Mouse (Mus musculus): ENCODE data around the gene Prrg2.
"Not testable (repeated sequence)": the region's sequence is repeated elsewhere in the genome, so short reads cannot be mapped to it uniquely, and the experiment has no call there.

Gene Prrg2

DNA sequence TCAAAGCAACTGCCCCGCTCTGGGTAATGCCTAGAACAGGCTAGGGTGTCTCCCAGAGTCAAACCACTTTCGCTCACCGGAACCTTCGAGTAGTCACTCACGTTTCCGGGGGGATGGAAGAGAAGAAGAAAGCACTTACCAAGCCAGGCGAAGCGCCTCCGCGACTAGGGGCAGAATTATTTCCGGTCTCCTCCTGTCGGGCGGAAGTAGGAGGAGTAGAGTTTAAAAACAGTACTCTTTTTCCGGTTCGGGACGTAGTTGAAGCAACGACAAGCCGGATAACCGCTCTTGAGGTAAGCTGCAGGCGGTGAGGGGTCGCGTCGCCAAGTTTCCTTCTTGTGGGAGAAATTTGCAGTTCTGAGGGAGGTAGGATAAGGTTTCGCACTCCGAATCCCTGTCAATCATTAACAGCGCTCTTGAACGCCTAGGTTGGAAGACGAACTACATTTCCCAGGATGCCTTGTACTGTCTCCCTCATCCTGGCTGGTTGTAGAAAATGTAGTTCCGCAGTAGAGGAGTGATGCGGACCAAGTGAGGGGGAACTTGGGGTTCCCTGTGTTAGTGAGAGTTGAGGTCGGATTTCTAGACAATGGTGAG, at the start of gene Prrg2, which contains the start of gene Nosip:
Gene Prrg2 (minus strand): TSS at position 439 of the 597 bp plus-strand sequence.
Gene Nosip (plus strand): TSS at position 191 of the 597 bp plus-strand sequence.
- DNase-seq (ENCODE audit: extremely low spot score, low spot score), result peak; percentile 97

DNA sequence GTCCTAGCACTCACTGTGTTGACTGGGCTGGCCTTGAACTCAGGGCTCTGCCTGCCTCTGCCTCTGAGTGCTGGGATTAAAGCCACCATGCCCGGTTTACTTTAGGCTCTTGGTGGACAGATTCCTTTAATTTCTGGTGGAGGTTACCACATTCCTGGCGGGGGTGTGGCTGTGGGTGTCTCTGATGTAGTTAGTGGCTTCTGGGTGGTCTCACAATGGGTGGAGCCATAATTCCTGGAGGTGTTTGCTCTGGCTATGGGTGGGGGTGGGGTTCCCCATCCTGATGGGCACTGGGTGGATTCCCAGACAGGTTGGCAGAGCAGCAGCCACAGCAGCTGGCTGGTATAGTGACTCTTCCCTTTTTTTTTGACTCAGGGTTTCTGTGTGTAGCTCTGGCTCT, 49.5 kb upstream of the Prrg2 start:
- DNase-seq (ENCODE audit: extremely low spot score, low spot score), result no peak

DNA sequence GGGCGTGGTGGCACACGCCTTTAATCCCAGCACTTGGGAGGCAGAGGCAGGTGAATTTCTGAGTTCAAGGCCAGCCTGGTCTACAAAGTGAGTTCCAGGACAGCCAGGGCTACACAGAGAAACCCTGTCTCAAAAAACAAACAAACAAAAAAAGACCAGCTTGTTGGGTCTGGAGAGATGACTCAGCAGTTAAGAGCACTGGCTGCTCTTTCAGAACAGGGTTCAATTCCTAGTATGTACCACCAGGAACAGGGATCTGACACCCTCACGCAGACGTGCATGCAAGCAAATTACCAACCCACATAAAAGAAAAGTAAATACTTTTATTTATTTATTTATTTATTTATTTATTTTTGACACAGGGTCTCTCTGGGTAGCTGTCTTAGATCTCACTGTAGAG, 47.6 kb upstream of the Prrg2 start:
- not testable (repeated sequence) for DNase-seq (ENCODE audit: extremely low spot score, low spot score)

DNA sequence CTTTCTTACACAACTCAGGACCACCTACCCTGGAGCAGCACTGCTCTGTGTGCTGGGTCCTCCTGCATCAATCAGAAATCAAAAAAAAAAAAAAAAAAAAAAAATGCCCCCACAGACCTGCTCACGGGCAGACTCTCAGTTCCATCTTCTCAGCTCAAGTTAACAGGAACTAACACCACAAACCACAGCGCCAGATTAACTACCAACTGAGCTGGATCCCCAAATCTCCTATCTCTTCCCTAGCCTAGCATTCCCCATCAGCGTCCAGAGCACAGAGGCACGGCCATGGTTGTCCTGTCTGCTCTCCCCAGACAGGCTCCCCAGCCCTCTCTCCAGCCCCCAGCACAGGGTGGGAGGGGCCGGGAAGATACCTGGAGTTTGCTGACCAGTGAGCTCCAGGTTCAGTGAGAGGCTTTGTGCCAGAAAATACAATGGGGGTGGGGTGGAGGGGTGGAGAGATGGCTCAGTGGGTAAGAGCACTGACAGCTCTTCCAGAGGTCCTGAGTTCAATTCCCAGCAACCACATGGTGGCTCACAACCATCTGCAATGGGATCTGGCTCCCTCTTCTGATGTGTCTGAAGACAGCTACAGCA, 44.7 kb upstream of the Prrg2 start:
- DNase-seq (ENCODE audit: extremely low spot score, low spot score), result no peak

DNA sequence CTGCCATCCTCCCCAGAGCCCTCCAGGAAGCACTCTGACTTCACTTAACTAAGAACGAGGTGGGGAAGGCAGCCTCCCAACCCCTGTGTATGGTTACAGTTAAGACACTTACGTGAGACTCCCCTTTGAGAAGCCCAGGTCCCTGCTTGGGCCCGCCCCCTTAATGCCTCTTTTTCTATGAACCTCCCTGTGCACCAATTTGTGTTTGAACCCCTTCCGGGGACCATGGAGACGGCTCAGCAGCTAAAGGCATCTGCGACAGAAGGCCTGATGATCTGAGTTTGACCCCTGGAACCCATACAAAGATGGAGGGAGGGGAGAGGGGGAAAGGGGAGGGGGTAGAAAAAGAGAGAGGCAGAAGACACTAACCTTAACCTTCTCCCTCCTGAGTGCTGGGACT, 44.0 kb upstream of the Prrg2 start:
- DNase-seq (ENCODE audit: extremely low spot score, low spot score), result peak; percentile 44

DNA sequence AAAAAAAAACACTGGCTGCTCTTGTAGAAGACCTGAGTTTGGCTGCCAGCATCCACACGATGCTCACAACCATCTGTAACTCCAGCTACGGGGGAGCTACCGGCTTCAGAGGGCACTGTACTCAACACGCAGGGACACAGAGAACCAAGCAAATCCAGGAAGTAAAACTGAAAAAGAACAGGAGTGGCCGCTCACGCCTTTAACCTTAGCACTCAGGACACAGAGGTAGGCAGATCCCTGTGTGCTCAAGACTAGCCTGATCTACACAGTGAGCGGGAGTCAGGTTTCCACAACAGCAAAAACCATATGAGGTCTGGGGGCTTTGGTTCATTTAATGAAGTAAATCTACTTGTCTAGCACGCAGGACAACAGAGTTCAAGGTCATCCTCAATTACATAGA, 43.0 kb upstream of the Prrg2 start:
- DNase-seq (ENCODE audit: extremely low spot score, low spot score), result no peak

DNA sequence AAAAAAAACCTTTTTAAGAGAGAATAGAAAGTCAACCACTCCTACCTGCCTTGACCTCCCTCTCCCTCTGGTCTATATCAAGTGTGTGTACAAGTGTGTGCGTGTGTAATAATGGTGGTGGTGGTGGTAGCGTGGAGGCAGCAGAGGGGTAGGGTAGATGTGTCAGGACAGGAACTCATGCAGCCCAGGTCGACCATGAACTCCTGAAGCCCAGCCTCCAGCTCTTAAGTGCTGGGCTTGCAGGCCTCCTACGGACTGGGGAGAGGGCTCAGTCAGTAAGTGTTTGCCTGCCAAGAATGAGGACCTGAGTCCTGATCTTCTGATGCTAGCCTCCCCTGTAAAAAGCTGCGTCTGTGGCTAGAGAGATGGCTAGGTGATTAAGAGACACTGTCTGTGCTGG, 42.5 kb upstream of the Prrg2 start:
- no peak for DNase-seq (ENCODE audit: extremely low spot score, low spot score)

DNA sequence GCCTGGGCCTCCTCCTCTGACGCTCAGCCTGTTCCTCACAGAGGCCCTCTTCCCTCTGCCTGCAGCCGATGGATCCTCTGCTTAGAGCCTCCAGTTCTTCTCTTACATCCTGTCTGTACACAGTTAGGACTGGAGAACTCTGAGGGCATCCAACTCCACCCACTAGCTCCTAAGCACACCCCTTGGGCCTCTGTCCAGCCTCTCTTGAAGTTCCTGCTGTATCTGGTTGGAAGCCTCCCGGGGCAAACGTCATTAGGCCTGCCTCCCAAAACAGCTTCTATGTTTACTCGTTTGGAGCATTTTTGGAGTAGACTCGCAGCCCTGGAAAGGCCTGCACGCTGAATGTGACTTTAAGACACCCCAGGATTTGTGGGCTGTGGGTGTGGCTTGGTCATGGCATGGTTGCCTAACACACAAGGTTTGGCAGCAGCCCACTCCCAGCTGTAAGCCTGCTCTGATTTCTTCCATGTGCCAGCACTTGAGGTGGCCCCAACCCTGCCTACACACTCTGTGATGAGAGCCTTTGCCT, 41.2 kb upstream of the Prrg2 start, which contains the start of gene Fcgrt:
Gene Fcgrt (minus strand): TSS at position 200 of the 529 bp plus-strand sequence.
- no peak for DNase-seq (ENCODE audit: extremely low spot score, low spot score)

DNA sequence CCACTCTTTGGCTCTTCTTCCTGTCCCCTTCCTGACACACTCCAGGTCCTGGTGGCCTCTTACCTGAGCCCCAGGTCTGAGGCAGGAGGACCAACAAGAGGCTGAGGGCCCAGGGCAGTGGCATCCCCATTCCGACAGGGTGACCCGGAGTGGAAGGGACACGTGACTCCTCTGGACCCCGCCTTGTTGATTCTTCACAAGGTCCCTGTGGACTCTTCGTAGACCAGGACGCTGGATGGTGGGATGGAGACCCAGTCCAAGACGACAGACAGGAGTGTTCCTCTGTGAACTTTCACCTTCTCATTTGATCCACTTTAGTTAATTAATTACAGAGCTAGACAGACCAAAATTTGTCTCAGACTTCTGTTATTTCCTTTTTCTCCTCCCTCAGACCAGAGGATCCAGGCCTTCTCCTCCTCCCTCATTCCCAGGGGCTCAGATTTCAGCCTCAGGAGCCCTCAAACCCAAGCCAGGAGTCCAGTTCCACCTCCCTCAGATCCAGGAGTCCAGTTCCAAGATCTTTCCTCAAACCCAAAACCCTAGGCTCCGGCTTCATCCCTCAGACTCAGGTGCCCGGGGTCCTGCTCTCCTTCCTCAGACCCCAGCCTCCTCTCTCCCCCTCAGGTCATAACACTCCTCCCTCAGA, 40.6 kb upstream of the Prrg2 start:
- DNase-seq (ENCODE audit: extremely low spot score, low spot score), result no peak

DNA sequence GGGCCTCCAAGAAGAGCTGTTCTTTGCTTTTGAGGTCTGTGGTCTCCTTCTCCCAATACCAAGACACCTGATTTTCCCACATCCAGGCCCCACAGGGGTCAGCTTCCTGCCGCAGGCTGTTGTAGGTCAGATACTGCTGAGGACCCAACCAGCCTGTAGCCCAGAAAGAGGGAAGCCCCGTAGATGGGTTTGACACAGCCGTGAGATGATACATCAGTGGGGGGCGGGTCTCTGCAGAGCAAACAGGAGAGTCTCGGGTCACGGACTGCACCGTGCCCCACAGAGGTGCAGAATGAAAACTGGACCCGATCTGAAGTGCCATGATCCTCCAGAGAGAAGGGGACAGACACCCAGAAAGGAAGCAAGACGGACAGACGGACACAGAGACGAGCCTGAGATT, 40.0 kb upstream of the Prrg2 start:
- DNase-seq (ENCODE audit: extremely low spot score, low spot score), result no peak

DNA sequence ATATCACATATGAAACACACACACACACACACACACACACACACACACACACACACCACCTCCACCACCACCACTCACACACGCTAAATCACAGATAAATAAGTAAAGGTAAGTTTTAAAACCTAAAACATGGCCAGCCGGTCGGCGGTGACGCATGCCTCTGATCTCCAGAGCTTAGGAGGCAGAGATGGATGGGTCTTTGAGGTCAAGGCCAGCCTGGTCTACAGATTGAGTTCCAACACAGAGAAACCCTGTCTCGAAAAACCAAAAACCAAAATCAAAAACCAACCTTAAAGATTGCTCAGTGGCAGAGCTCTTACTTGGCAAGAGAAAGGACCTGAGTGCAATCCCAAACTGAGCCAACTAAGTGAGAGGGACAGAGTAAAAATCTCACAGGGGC, 37.6 kb upstream of the Prrg2 start:
- no peak for DNase-seq (ENCODE audit: extremely low spot score, low spot score)

DNA sequence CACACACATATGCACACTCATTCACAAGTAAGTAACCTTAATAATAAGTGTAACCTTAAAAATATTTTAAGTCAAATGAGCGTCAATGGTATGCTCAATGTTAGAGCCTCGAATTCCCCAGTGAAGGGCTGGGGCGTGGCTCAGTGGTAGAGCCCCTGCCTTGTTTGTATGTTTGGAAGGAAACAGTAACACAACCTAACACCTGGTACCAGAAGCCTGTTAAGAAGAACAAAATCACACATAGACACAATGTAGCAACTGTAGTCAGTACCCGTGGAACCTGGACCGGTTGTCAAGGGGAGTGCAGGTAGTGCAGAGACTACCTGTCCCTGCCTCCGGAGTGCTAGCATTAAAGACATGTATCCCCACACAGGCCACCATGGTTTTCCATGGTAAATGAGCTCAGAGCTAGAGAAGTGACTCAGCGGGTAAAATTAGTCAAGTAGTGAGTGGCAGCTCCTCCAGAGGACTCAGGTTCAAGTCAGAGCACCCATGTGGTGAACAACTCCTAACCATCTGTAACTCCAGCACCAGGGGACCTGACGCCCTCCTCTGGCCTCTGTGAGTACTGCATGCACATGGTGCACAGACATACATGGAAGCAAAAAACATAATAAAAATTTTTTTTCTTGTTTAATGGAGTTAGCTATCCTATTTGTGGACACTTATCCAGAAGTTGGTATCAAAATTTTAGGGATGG, 36.2 kb upstream of the Prrg2 start:
- DNase-seq (ENCODE audit: extremely low spot score, low spot score), result no peak

DNA sequence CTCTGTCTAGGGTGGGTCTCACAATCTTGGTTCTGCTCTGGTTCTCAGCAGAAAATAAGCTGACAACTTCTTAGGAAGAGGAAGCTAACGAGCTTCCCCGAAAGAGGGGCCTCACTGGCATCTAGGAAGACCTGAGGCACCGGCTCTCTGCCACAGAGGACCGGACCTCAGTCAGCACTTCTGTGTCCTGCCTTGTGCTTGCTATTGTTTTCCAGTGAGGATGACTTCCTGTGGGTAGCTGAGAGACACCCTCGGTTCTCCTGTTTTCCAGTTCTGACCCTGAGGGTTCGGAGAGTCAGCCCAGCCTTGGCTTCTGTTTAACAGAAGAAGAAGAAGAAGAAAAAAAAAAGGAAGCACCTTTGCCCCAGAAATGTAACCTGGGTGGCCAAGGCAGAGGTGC, 35.0 kb upstream of the Prrg2 start:
- no peak for DNase-seq (ENCODE audit: extremely low spot score, low spot score)

DNA sequence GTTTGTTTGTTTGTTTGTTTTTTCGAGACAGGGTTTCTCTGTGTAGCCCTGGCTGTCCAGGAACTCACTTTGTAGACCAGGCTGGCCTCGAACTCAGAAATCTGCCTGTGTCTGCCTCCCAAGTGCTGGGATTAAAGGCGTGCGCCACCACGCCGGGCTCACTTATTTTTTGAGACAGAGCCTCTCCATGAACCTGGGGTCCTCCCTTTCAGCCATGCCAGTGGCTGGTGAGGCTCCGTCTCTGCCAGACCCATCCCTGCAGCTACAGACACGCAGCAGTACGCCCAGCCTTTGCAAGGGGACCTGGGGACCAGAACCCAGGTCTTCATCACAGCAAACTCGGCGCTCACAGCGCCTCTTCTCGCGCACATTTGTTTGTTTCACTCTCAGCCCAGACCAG, 33.5 kb upstream of the Prrg2 start:
- DNase-seq (ENCODE audit: extremely low spot score, low spot score), result not testable (repeated sequence)

DNA sequence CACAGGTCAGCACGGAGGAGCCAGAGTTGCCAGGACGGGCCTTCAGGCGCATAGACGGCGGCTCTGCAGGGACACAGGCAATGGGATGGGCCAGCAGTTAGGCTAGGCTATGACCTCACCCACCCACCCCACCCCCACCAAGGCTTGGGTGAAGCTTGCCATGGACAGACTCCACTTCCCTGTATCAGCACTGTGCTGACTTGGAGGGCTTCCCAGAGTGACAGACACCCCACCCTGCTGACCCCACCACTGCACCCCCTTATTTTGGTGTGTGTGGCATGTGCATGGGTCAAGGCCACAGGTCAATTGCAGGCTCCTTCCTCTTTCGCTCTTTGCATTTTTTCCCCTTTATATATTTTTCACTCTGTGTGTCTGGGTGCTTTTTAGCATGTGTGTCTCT, 32.9 kb upstream of the Prrg2 start:
- DNase-seq (ENCODE audit: extremely low spot score, low spot score), result no peak

DNA sequence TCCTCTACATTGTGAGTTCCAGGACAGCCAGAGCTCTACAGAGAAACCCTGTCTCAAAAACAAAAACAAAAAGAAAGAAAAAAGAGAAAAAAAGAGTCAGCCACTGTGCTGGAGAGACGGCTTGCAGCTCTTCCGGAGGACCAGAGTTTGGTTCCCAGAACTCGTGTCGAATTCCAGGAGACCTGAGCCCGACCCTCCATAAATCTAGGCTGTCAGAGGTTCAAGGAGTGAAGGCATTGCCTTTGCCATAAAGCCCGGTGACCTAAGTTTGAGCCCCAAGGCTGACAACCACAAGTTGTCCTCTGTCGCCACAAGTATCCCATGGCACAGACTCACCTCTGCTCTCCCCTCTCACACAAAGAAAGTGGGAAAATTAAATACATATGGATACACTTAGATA, 31.6 kb upstream of the Prrg2 start:
- no peak for DNase-seq (ENCODE audit: extremely low spot score, low spot score)

DNA sequence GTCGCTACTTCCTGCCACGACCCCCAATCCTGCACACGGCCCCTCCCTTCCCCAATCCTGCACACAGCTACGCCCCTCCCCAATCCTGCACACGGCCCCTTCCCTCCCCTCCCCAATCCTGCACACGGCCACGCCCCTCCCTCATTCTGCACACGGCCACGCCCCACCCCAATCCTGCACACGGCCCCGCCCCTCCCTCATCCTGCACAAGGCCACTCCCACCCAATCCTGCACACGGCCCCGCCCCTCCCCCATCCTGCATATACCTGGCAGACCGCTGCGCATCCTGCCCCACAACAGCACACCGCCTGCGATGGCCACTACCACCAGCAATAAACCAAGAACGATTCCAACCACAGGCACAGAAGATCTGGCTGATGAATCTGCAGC, 31.0 kb upstream of the Prrg2 start:
- DNase-seq (ENCODE audit: extremely low spot score, low spot score), result no peak

DNA sequence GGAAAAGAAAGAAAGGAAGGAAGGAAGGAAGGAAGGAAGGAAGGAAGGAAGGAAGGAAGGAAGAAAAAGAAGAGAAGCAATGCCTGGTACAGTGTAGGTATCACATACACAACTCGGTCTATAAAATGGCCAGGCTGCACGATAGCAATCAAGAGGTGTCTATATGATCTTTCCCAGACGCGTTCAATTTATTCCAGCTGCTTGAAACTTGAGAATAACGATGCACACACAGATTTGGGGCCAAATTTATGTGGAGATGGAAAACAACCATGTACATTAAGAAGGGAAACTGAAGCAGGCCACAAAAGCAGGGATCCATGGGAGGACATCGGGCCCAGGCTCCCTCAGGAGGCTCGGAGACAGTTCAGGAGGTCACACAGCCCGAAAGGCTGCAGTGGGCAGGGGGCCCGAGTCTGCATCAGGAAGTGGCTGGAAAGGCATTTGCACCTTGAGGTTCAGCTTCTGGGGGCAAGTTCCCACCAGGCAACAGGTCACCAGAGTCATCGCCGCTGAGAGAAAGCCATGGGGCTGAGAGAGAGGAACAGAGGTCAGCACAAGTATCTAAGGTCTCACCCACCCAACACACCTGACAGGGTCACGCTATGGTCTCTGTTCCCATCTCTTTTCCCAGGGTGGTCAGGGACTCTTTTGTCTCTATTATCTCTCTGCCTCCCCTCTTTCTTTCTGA, 30.5 kb upstream of the Prrg2 start:
- DNase-seq (ENCODE audit: extremely low spot score, low spot score), result no peak

DNA sequence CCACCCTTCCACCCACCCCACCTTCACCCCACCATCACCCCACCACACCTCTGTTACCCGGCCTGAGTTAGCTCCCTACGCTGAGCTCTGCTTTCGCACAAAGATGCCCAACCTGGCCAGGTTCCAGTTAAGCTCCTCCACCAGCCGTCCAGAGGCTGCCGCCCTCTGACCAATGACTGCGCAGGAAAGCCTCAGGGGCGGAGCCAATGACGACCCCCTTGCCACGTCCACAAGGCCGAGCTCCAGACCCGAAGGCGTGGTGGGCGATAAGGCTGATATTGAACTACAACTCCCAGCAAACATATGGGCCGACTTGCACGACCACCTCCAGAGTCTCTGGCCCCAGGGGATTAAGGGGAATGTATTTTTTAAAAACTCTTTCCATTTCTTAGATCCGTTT, 29.6 kb upstream of the Prrg2 start, which contains the start of gene Rcn3:
Gene Rcn3 (minus strand): TSS at position 174 of the 400 bp plus-strand sequence.
- DNase-seq (ENCODE audit: extremely low spot score, low spot score), result peak; percentile 90

DNA sequence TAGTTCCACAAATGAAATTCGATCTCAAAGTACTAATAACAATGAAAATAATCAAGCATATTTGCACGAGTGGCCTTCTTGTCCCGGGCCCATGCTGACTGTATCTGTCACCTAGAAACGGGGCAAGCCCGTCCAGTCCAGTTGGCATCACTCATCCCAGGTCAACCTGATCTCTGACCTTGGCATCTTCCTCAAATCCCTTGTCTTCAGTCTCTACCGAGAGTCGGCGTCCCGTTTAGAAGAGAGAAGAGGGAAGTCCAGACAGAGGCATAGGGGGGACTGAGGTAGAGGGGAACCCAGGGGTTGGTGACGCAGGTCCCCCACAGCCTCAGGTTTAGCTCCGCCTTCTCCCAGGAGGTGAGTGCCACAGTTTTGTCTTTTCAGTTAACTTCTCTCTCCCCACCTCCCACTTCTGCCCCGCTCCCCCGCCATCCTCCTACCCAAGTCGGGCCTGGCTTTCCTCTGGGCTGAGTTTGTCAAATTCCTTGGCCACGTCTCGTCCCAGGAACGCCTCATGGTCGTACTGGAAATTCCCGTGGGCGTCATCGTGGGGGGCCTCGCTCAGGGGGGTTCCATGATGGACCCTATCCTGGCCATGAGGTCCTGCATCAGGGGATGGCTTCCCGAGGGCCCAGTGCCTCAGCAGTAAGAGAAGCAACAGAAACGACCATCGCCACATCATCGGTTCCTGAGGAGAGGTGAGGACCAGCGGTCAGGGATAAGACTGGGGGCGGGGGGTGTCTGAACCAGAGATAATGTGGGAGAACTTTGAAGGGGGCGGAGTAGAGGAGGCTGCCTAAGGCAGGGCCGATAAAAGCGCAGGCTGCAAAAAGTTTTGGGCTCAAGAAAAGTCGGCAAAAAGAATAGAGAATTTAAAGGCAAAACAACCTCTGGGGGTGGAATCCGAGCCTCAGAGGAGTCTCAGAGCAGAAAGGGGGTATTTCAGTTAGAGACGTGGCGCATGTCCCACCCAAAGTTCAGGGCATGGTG, 28.8 kb upstream of the Prrg2 start:
- peak; percentile 54 for DNase-seq (ENCODE audit: extremely low spot score, low spot score)
